Mouse (Mus musculus) A20 (cell line): ENCODE measurements around the gene Bcorl1.

Experiments
- DNase-seq: peaks from one replicate; pipeline ENCODE4 v3.0.0-alpha.2; 2011; ENCODE audit warnings: low read depth, low spot score

Bcorl1 gene

DNA sequence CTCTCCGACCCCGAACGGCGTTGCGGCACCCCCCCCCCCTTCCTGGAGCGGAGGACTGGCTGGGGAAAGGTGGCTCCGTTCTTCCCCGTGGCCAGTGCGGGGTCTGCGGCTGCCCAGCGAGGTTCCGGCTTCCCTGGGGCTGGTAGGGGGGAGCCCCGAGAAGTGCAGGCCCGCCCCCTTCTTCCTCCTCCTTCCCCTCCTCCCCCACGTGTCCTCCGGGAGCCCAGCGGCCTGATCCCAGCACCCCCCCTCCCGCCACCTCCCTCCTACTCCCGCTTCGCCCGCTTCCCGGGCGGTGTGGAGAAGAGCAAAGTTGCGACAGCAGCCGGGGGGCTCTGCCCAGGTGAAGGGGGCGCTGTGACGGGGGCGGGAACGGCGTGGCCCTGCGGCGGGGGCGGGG, at the start of gene Bcorl1:
Gene Bcorl1, plus strand, starts transcription at position 218 of the 400 bp plus-strand sequence.
- peak; percentile 72 for DNase-seq

DNA sequence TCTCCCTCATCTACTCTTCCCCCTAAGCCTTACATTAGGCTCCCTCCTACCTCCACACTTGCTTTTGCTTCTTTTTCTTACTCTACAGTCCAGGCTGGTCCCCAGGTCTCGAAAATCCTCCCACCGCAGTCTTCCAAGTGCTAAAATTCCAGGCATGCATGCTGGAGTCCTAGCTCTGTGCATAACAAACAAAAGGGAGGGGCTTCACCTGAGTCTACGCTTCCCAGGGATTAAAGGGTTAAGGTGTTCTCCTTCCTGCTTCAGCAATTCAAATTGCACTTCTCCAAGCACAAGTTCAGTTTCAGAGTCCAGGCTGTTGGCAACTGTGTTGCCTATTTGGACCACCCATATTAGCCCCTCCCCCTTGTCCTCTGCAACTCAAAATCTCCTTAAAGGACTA, 49.7 kb upstream of the Bcorl1 start:
- DNase-seq: no peak

DNA sequence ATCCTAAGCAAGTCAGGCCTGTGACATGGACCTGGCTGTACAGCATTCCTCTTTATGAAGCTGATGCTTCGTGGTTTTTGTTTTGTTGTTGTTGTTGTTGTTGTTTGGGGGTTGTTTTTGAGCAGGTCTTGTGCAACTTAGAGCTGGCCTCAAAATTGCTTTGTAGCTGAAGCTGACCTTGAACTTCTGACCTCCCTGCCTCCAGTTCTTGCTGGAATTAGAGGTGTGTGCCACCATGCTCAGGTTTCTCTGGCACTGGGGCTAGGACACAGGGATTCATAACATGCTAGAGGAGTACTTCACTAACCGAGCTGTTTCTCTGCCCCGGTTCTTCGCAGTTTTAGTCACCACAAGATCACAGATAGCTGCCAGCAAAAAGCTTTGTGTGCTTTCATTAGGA, 35.8 kb upstream of the Bcorl1 start:
- DNase-seq: no peak

DNA sequence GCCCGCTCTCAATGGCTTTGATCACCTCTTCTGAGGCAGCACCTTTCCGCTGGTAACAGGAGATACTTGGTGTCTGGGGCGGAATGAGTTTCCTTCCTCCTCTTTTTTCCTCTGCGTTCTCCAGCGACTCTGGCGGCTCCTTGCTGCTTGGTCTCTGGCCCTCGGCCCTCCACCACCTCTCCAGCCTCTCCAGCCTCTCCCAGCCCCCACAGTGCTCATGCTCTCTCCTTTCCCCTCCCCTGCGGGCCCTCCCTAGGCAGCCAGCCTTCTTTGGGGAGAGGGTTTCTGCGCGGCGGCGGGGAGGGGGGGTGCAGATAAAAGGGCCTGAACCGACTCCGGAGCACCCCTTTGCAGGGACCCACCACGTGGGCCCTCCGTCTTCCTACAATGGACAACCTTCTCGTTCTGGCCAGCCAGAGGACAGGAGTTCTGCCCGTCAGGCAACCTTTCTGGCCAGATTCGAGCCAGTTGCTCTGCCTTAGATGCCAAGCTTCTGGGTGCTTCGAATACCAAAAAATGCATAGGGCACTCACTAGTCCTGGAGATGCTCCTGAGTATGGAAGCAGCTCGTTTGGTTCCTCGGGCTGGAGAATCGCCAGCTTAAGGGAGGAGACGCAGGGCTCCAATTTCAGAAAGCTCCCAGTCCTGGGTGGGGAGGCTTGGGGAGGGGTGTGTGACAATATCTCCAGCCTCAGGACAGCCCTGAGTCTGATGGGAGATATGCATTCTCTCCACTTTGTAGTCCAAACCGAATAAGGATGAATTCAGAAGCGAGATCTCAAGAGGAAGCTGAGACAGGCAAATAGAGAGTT, 30.2 kb upstream of the Bcorl1 start:
- DNase-seq: no peak

DNA sequence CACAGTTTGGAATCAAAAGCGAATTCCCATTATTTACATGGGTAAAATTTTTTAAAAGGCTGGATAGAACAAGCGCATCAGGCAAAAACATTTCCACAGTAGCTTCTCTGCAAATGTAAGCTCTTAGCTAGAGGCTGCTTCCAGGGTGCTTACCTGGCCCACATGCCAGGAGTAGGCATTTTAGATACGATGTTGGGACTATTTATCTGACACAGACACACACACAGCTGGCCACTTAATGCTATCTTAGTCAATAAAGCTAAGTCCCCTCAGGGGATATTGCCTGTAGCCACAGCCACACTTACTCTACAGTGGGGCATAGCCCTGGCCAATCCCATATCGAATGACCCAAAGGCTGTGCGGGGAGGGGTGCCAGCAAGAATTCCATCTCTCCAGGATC, 29.4 kb upstream of the Bcorl1 start:
- no peak for DNase-seq

DNA sequence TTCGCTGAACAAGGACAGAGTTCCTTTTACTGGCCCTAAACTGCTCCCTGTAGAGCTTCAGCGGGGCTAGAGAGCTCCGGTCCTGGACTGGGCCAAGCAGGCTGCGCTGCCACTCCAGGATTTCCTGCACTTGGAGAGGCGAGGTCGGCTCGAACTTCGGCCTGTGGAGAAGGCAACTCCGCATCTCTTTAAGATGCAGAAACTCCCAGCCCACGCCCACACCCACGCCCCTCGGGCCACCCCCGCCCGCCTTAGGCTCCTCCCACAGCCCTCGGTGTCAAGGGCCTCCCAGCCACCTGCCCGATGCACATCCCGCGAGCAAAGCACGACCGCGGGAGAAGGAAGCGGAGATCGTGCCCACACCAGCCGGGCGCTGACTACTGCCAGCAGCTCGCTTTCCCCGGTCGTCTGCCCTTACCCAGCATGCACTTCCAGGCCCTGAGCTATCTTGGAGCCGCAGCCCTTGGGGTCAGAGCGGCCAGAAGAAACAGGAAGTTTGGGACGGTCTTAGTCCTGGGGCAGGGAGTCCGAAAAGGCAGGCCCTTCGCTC, 26.6 kb upstream of the Bcorl1 start:
- DNase-seq: peak; percentile 86

DNA sequence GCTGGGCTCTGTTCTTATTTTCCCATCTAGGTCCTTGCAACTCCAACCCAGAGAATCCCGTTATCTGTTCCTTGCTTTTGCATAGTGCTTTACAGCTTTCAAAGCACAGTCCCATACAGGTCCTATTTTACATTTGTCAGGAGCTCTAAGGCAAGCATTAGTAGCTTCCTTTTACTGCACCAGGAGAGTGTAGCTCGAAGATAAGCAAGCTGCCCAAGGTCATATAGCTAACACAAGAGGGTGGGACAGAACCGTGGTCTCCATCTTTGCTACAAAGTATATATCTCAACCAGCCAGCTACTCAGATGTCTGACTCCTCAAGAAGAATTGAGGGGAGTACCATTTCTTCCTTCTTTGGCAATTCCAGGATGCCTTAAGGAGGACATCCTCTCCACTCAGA, 23.7 kb upstream of the Bcorl1 start:
- DNase-seq: no peak

DNA sequence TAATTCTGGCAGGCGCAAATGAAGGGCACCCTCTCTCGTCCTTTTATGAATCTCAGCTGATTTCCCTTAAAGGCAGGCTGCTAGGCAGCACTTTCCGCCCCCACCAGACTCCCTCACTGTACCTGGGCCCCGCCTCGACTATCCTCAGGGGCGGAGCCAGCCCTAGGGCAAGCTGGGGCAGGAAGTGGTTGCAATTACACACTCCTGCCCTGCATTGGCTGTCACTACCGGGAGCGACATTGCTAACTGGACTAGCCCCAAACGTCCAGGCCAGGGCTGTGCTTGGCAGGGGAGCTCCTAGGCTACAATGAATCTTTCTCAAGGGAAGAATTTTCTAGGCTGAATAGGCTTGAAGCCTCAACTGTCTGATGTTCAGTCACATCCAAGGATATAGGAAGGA, 23.0 kb upstream of the Bcorl1 start:
- DNase-seq: peak; percentile 67

DNA sequence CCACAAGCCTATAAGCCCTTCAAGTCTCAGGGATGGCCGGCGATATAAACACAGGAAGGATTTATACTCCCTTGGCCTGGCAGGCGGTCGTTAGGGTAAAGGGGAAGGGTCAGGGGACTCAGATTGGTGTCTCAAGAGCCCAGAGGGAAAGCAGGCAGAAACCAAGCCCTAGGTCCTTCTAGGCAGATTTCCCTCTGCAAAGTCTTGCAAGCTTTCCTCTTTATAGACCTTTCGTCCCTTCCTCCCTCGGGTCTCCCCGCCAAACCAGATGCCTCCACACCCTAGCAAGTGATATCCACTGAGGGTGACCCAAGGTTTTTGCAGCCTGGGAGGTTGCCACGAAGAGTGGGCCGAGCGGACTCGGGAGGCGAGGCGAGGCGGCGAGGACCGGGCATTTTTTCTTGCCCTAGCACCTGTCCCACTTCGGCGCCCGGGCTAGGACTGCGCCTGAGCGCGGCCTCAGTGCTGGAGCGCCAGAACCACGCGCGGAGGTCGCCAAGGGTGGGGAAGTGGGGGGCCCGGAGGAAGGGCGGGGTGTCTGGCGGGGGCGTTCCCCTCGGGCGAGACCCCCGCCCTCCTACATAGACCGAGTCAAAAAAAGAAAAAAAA, 613 bp upstream of the Bcorl1 start:
- DNase-seq: peak; percentile 33

DNA sequence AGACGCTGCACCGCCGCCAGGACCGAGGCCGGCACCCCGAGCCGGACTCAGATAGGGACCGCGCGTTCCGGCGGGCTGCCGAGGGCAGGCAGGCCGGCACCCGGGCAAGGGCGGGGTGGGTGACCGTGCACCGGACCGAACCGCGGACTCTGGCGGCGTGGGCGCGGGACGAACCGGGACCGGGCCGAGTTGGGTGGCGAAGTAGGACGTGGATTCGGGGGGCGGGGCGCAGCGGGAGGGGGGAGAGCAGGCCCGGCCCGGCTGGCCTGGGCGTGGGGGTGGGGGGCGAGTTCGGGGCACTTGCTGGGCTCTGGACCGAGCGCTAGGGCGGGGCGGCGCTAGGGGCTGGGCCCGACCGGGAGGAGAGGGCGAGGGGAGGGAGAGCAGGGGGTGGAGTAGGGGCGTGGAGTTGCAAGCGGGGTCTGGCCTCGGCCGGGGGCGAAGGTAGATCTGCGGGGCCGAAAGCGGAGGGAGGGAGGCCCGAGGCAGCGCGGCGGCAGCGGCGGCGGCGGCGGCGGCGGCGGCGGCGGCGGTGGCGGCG, 533 bp downstream of the Bcorl1 start:
- DNase-seq: peak; percentile 67

DNA sequence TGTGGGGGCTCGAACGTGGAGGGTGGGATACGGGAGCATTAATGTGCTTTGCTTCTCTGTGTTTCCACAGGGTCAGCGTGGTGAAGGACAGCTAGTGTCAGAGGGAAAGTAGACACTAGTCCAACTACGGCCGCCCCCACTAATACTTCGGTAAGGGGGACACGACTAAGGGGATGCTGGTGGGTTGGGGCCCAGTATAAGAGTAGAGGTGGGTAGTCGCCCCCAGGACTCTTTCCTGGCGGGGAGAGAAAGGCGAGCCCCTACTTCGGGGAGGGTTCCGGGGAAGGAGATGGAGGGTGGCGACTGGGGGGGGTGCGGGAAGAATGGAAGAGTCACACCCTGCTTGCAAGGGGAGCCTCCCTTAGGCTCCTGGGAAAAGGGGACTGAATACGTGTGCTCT, 1.6 kb downstream of the Bcorl1 start:
- DNase-seq: no peak

DNA sequence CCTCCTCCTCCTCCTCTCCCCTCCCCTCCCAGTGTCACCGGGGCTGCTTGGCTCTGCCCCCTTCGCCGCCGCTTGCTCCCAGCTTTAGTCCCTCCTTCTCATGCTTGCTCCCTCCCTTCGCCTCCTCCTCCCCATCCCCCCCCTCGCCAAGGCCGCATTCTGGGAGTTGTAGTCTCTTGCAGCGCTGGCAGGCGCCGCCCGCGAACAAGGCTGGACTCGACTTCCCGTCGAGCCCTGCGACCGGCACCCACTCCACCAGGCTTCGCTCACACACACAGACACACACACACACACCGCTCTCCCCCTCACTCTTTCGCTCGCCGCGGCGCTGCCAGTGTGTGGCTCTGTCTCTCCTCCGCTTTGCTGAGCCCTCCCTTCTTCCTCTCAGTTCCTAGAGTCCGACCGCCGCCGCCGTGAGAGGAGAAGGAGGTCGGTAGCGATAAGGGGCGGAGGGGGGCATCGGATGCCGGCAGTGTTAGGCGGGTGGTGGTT, 2.3 kb downstream of the Bcorl1 start:
- DNase-seq: peak; percentile 93

DNA sequence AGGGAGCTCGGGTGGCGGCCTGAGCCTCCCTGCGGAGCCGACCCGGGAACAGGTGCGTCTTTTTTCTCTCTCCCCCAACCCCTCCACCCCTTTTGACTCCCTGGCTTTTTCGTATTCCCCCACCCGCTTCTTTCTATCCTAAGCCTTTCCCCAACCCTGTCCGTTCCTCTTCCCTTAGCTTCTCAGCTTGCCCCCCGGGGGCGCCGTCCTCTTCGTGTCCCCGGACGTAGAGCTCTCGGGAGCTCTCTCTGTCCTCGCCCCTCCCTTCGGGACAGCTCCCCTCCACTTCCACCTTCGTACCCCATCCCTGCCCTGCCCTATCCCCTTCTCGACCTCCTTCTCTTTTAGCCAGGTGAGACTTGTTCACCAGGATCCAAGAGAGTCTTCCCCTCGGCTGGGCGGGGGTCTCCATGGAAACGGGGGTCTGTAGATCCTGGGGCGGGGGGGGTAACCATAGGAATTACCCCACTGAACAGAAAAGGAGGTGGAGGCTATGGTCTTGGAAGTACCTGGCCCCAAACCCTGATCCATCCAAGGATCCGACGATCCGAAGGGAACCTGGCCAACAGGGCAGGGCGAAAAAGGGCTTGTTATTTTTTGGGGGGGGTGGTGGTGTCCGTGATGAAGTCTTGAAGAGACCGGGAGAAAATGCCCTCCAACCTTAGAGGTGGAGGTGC, 2.9 kb downstream of the Bcorl1 start:
- no peak for DNase-seq

DNA sequence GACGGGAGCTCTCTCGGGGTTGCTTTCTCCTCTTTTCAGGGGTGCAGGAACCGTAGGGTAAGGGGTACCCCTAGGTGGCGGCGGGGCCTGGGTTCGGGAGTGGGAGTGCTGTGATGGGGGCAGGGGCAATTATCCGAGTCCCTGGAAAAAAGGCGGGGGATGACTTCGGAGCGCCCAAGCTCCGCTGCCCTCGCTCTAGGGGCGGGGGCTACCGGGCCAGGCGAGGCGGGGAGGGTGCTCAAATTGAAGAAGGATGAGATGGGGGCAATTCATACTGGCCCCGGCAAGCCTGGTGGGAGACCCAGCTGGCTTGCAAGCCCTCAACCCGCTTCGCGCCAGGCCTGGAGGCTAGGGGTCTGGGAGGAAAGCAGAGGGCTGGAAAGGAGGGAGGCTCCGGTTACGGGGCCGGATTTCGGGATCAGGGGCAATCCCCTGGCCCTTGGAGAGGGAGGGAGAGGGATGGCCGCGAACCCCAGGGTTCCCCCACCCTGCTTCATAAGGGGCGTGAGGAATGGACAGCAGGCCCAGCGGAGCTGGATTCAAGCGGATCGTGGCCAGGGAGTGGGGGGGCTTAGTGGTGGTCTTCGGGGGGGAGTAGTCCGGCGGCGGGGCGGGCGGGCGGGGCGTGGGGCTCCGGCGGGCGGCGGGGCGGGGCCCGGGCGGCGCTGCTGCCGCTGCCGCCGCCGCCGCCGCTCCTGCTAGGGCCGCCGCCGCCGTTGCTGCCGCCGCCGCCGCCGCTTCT, 3.7 kb downstream of the Bcorl1 start:
- peak; percentile 24 for DNase-seq

DNA sequence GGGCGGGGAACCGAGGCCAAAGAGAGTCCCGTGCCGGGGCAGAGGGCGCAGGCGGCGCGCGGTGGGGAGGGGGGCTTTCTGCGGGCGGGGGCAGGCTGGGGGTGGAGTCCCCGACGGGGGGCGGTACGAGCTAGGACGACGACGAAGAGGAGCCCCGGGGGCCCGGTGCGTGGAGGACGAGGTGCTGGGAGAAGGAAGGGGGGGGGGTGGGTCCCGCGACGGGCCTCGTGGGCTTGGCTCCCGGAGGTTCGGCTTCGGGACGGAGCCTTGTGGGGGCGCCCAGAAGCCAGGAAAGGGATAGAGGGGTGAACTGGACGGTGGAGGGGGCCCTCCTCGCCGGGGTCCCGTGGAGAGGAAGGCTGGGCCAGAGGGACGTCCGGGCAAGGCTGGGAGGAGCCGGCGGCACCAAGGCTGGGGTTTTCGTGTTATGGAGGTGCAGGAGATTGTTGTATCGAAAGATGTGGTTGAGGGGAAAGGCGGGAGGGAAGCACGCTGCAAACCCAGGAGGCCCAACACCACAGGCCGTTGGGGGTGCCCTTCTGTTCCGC, 4.3 kb downstream of the Bcorl1 start:
- peak; percentile 2 for DNase-seq

DNA sequence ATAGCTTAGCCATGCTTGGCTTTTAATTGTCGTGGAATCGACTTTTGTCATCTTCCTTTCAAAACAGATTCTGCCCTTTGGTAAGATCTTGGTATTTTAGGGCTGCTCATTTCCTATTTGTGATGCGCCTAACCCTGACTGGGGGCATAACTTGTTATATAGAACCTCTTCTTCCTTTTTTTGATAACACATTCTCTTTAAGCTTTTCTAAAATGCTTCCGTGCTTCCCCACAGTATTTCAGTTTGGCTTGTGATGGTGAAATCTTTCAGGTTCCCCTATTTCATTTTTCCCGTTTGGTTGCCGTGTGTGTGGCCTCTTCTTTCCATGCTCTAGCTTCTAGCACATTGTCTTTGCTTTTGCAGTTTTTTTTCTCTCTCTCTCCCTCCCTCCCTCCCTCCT, 14.2 kb downstream of the Bcorl1 start:
- no peak for DNase-seq

DNA sequence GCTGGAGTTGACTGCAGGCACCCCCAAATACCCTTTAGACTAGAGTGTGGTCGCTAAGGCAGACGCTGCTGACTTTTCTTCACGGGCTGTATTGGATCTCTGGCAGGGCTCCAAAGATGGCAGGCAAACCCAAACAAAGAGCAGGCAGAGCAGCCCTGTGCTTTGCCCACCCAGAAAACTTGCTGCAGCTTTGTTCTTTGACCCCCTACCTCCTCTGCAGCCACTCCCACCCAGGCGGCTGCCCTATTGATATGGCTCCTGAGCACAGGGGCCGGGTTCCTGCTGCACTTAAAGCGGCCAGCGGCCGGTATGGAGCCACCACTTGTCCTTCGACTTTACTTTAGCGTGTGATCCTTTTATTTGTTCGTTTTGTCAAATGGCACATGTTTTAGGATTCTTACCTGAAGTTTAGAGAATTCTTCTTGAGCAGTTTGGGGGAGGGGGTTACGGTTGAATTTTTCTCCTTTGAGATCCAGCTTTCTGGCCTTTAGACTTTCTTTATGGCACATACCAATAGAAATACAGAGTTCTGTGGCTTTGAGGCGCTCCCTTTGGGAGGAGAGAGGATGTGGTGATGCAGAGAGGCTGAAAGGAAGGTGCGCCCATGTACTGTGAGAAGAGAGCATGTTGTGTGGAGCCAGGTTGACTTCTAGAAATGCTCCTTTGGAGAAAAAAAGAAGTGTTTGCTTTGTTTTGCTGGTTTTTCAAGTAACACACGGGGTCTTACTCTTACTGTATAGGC, 24.8 kb downstream of the Bcorl1 start:
- no peak for DNase-seq

DNA sequence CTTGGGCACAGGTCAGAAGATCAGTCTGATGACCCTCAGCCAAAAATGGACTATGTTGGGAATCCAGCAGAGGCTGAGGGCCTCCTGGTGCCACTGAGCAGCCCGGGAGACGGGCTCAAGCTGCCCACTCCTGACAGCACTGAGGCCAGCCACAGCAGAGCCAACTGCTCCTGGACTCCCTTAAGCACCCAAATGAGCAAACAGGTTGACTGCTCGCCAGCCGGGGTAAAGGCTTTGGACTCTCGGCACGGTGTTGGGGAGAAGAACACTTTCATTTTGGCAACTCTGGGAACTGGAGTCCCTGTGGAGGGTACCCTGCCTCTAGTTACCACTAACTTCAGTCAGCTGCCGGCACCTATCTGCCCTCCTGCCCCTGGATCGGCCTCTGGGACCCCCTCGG, 26.7 kb downstream of the Bcorl1 start:
- DNase-seq: no peak

DNA sequence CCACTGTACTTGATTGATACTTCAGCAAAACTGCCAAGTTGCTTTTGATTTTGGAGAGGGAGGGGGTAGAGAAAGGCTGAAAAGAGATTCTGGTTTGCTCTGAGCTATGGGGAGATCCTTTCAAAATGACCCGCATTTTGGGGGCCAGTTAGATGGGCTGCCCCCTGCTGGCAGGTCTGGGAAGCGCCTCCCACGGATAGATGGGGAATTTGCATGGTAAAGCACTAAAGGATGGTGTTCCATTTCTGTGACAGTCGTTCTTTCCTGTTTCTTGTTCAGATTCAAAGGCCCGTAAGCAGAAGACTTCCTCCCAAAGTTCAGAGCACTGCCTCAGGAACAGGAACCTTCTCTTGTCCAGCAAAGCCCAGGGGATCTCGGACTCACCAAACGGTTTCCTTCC, 42.5 kb downstream of the Bcorl1 start:
- peak; percentile 39 for DNase-seq

DNA sequence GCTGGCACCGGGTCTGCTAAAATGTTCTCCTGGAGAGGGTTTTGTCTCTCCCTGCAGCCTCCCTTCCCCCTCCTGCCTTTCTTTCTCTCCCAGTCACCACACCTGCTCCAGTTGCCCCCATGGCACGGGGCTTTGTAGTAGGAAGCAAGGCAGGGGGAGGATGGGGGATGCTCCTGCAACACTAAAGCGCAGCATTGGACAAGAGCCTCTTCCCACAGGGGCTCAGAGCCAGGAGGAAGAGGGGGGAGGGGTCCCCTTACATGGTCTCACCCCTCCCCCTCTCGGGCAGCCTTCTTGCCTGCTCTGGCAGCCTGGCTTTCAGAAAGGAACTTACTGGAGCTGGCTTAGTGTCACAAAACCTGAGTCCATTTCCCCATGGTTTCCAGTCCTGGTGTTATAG, 44.8 kb downstream of the Bcorl1 start:
- DNase-seq: no peak
